Mouse (Mus musculus) embryonic facial prominence, embryonic 13.5 days (tissue): ENCODE measurements around the gene Rad51b. TPM values are rescaled to one million over a fixed set of nuclear protein-coding genes. Genes with fewer than 3 reads are reported as not detected.

Experiments used
- ATAC-seq: fragments of 200-750 bp; cut with Nextera tagmentation; 2 replicates; pipeline ENCODE4 v1.8.0; 2017; ENCODE audit warnings: low read depth; ENCODE audit not compliant: insufficient number of reproducible peaks, insufficient read depth, low FRiP score, low TSS enrichment
- H3K27ac ChIP-seq: fragments of 300-500 bp; sonication (generic); 2 replicates; pipeline ENCODE4 v1.5.1; 2015; ENCODE audit warnings: moderate library complexity, mild to moderate bottlenecking, inconsistent platforms
- H3K27me3 ChIP-seq: fragments of 300-500 bp; sonication (generic); 2 replicates; pipeline ENCODE4 v1.6.1; 2015; ENCODE audit warnings: mild to moderate bottlenecking, inconsistent platforms
- H3K36me3 ChIP-seq: fragments of 300-500 bp; sonication (generic); 2 replicates; pipeline ENCODE4 v1.6.1; 2015; ENCODE audit warnings: mild to moderate bottlenecking, inconsistent platforms
- H3K4me1 ChIP-seq: fragments of 300-500 bp; sonication (generic); 2 replicates; pipeline ENCODE4 v1.6.1; 2015; ENCODE audit warnings: inconsistent platforms
- H3K4me2 ChIP-seq: fragments of 300-500 bp; sonication (generic); 2 replicates; pipeline ENCODE4 v1.6.1; 2015; ENCODE audit warnings: moderate library complexity, mild to moderate bottlenecking, inconsistent platforms
- H3K4me3 ChIP-seq: fragments of 300-500 bp; sonication (generic); 2 replicates; pipeline ENCODE4 v1.5.1; 2015; ENCODE audit warnings: mild to moderate bottlenecking, inconsistent platforms
- H3K9ac ChIP-seq: fragments of 300-500 bp; sonication (generic); 2 replicates; pipeline ENCODE4 v1.6.1; 2015; ENCODE audit warnings: mild to moderate bottlenecking, inconsistent platforms
- H3K9me3 ChIP-seq: fragments of 300-500 bp; sonication (generic); 2 replicates; pipeline ENCODE4 v1.6.1; 2016; ENCODE audit warnings: inconsistent platforms
- WGBS: fragments of 180-500 bp; shearing (Covaris S2); methylation state at CpG from one replicate; pipeline ENCODE4 v1.1.7; 2015; ENCODE audit warnings: mixed read lengths; 5-methylcytosine and 5-hydroxymethylcytosine counted together
- polyA plus RNA-seq: library from polyadenylated mRNA; unstranded; fragments of >200 nt; fragmentation: Nextera tagmentation; extraction: Ambion mirVana; gene quantifications from 2 replicates; pipeline ENCODE4 v1.2.1, GENCODE M21; 2015

Gene Rad51b
- polyA plus RNA-seq, 1 experiment from 2014 or later: 8.8 TPM

DNA sequence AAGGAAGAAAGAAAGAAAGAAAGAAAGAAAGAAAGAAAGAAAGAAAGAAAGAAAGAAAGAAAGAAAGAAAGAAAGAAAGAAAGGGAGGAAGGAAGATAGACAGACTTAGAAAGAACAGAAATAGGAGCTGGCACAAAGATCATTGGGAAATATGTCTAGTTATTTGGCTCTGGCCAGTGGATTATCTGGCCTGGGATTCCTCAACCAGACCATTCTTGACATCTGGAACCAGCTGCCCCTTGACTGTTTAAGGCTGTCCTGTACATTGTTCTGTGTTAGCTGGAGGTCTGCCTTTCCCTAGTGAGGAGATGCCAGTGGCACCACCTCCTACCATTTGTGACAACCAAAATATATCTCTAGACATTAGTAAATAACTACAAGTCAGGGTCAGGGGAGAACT is 441.6 kb downstream of the Rad51b start:
- no peak overlapping the region for H3K4me2 ChIP-seq
- no peaks in the 10 kb centered on the region for H3K9me3 ChIP-seq
- H3K4me3 ChIP-seq: no peak overlapping the region
- no peaks in the 10 kb centered on the region for H3K27me3 ChIP-seq
- peaks cover 21% of the 10 kb centered on the region for H3K4me1 ChIP-seq
- H3K9ac ChIP-seq: no peak overlapping the region
- H3K36me3 ChIP-seq: no peaks in the 10 kb centered on the region
- no peak for ATAC-seq
- H3K27ac ChIP-seq: no peak overlapping the region

DNA sequence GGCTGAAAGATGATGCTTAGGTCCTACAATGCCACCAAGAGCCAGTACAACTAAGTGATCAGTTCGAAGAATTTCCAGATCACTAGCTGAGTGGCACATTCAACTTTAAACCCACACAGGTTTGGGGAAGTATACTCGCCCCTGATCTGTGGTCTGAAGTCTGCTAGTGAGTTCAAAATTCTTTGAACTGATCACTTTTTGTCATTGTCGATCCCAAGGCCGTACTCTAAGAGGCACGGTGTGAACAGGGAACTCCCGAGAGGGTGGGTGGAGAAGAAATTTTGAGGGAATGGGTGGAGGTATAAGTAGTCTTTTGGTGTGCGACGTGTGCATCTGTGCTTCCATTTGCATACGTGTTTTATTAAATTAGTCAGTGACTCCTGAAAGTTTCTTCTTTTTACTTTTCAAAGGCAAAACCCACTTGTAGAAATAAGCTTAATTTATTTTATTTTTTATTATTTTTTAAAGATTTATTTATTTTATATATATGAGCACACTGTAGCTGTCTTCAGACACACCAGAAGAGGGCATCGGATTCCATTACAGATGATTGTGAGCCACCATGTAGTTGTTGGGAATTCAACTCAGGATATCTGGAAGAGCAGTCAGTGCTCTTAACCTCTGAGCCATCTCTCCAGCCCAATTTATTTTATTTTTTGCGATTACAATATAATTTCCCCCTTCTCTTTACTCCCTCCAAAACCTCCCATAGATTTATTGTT is 443.0 kb downstream of the Rad51b start:
- no peak for ATAC-seq
- Histone ChIP-seq H3K9me3 (no peaks in the 10 kb centered on the region), H3K27ac (no peak overlapping the region), H3K27me3 (no peaks in the 10 kb centered on the region), H3K4me3 (no peak overlapping the region), H3K36me3 (no peaks in the 10 kb centered on the region), H3K9ac (no peak overlapping the region), H3K4me2 (no peak overlapping the region), H3K4me1 (peaks cover 22% of the 10 kb centered on the region)
- WGBS: 90% methylated on average over 11 of the region's 11 CpGs

DNA sequence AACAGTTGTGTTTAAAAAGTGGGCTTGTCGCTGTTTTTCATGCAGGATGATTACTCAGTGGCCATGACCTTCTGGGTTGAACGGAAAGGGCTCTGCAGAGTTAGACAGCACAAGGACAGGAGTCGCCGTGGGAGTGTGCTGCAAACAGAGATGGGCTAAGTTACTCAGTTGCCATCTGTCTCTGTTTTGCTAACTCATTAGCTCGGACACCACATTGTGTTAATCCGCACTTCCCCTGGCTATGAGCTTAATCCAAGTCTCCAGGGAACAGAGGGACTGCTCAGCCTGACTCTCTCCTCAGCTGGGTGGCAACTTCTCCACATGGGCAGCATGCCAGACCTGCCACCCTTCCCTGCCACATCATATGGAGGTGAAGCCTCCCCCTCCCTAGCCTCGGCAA is 445.1 kb downstream of the Rad51b start:
- ATAC-seq: no peak
- 41% methylated on average over 7 of the region's 7 CpGs for WGBS
- H3K27ac ChIP-seq: peak overlapping the region; percentile 34; the same call in 1 of the 2 replicates

DNA sequence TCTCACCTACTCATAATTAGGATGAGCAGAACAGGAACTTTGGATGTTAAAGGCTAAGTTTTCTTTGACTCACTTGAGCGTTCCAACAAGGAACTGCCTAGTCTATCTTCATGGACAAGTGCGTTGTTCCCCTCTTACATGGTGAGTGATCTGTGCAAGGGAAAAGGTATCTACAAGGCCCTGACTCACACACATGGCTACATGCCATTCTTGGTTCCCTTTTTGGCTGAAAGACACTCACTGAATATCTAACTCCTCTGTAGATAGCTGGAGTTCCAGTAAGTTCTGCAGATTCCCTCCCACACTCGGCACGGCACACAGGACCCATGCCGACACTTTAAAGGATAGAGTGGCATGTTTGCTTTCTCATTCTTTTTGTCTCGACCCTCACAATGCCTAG is 447.0 kb downstream of the Rad51b start:
- H3K27ac ChIP-seq: no peak overlapping the region
- no peak overlapping the region for H3K4me3 ChIP-seq
- no peak for ATAC-seq
- H3K4me1 ChIP-seq: peaks cover 36% of the 10 kb centered on the region
- H3K9me3 ChIP-seq: no peaks in the 10 kb centered on the region
- H3K9ac ChIP-seq: no peak overlapping the region
- 92% methylated on average over 6 of the region's 6 CpGs for WGBS
- no peaks in the 10 kb centered on the region for H3K27me3 ChIP-seq
- H3K4me2 ChIP-seq: no peak overlapping the region
- H3K36me3 ChIP-seq: no peaks in the 10 kb centered on the region

More for the DNA sequence above, 445.1 kb downstream of the Rad51b start:
- H3K36me3 ChIP-seq: no peaks in the 10 kb centered on the region
- no peak overlapping the region for H3K4me2 ChIP-seq
- H3K9ac ChIP-seq: no peak overlapping the region
- H3K27me3 ChIP-seq: no peaks in the 10 kb centered on the region
- H3K4me3 ChIP-seq: no peak overlapping the region
- peaks cover 28% of the 10 kb centered on the region for H3K4me1 ChIP-seq
- no peaks in the 10 kb centered on the region for H3K9me3 ChIP-seq

DNA sequence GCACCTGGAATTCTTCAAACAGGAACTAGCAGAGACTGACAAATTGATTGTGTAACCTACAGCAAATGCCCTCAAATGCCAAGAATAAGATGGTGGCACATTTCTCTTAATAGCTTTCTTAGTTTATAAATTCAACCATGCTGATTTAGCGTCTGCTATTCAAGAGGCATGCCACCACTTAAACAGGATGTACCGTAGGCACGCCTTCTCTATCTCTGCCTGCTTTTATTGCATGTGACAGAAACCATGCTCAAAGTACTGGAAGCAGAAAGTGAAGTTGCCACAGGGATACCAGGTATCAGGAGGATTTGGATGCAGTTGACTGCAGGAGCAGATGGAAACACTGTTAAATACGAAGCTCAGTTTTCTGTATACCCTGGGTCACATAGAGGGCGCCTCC is 448.1 kb downstream of the Rad51b start:
- Histone ChIP-seq H3K36me3 (no peaks in the 10 kb centered on the region), H3K27ac (peak overlapping the region; percentile 24), H3K4me3 (no peak overlapping the region), H3K4me2 (no peak overlapping the region), H3K27me3 (no peaks in the 10 kb centered on the region), H3K9ac (no peak overlapping the region), H3K4me1 (peaks cover 47% of the 10 kb centered on the region), H3K9me3 (no peaks in the 10 kb centered on the region)
- ATAC-seq: no peak
- WGBS: 75% methylated on average over 5 of the region's 5 CpGs

DNA sequence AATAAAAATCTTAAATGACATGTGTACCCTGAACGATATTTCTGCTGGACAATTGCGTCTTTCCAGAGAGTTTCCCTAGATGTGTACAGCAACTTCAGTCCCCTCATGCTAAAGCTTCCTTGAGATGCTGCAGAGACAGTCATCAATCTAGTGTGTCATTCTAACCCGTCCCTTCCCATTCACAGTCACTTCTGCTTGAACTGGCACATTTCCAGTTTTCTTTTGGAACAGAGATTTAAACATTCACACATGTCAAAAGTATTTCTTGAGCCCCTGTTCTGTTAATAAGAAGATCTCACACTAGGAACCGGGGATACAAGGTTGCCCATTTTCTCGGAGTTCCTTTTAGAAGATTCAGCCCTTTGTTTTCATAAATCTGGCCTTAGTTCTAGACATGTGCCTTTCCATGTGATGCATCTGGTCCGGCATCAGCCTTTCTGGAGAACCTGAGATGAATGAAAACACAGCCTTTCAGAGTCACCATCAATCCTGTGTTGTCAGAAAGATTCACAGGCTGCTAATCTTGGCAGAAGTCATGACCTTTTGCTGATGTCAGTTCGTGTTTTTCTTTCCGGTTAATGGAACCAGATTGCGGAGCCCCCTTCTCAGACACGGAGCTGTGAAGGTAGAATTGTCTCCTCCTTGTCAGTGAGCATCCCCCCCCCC is 448.9 kb downstream of the Rad51b start:
- Histone ChIP-seq H3K9me3 (no peaks in the 10 kb centered on the region), H3K27ac (peak overlapping the region; percentile 24; the same call in 1 of the 2 replicates), H3K4me3 (no peak overlapping the region), H3K4me1 (peaks cover 55% of the 10 kb centered on the region), H3K27me3 (no peaks in the 10 kb centered on the region), H3K9ac (no peak overlapping the region), H3K4me2 (no peak overlapping the region), H3K36me3 (no peaks in the 10 kb centered on the region)
- ATAC-seq: no peak
- 30% methylated on average over 10 of the region's 10 CpGs for WGBS

DNA sequence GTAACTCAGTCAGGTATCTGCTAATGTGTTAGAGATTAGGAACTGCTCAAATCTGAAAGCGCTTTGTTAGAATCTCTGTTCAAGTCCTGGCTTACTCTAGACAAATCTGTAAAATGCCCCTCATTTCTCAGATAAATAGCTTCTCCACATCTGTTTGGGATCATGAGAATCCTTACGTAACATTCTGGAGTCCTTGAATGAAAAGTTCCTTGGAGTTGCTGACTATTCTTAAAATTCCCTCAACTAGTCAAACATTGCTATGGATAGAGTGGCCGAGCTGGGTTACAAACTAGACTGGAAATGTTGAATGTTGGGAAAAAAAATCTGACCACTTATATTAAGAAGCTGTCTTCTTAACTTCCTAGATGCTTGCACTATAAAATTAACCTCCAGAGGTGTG is 450.5 kb downstream of the Rad51b start:
- no peak for ATAC-seq

DNA sequence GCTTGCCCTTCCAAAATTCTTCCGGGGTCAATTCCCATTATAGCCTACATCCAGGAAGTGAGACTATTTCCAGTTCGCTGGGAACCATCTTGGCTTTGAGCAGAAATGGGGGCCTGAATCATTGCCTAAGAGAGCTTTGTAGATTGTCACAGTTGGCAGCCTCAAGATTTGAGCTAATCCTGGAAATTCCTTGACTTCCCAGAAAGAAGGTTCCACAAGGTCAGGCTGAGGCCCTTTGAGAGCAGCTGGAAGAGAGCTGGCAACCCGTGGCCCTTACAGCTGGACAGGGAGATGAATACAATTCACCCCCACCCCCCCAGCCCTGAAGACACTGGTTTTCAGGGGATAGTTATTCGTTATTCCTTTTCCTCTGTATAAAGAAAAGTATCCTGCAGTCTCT is 451.8 kb downstream of the Rad51b start:
- H3K4me3 ChIP-seq: no peak overlapping the region
- no peak overlapping the region for H3K27ac ChIP-seq
- 49% methylated on average over 4 of the region's 4 CpGs for WGBS
- no peak overlapping the region for H3K4me2 ChIP-seq
- no peak overlapping the region for H3K9ac ChIP-seq
- H3K27me3 ChIP-seq: no peaks in the 10 kb centered on the region
- H3K4me1 ChIP-seq: peaks cover 61% of the 10 kb centered on the region
- H3K9me3 ChIP-seq: no peaks in the 10 kb centered on the region
- H3K36me3 ChIP-seq: no peaks in the 10 kb centered on the region
- no peak for ATAC-seq

More for the DNA sequence above, 450.5 kb downstream of the Rad51b start:
- H3K27ac ChIP-seq: no peak overlapping the region
- WGBS: 70% methylated on average over 3 of the region's 3 CpGs
- H3K9ac ChIP-seq: no peak overlapping the region
- H3K27me3 ChIP-seq: no peaks in the 10 kb centered on the region
- H3K4me2 ChIP-seq: no peak overlapping the region
- H3K4me1 ChIP-seq: peaks cover 64% of the 10 kb centered on the region
- no peak overlapping the region for H3K4me3 ChIP-seq
- H3K36me3 ChIP-seq: no peaks in the 10 kb centered on the region
- H3K9me3 ChIP-seq: no peaks in the 10 kb centered on the region

DNA sequence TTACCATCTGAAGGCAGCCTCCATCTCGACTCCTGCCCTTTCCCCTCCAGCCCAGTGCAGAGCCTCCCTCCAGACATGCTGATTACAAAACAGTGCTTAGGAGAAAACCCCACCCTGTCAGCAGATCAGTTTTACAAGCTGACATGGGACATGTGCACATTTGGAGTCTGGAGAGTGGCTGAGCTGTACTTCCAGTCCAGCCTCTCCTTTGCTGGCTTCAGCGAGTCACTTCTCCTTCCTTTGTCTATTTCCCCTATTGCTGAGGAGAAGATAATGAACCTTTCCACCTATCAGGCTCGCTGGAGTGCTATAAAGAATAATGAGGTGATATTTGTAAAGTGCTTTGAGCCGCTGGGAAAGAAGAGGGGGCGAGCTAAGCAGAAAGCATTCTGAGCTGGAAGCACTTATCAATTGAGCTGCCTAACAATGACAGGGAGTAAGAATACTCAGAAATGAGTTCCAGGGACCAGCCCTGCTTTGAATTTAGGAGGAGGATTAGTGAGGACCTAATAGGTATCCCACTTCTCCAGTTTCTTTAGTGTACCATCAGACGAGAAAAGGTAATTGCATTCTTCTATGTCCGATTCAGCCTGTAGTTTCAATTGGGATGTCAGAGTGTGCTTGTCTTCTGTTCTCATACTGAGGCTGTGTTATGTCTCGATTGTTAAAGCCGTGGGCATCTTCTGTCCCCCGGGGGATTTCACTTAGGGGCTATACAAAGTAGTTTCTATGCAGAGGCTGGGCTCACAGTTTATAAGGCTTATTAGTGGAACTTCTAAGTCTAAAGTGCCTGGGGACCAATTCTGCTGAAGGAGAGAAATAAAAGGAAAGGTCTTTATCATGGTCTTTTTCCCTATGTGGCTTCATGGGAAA is 453.4 kb downstream of the Rad51b start:
- no peak overlapping the region for H3K4me3 ChIP-seq
- WGBS: 18% methylated on average over 10 of the region's 10 CpGs
- no peaks in the 10 kb centered on the region for H3K36me3 ChIP-seq
- H3K27ac ChIP-seq: peak overlapping the region; percentile 48
- no peaks in the 10 kb centered on the region for H3K9me3 ChIP-seq
- ATAC-seq: no peak
- no peaks in the 10 kb centered on the region for H3K27me3 ChIP-seq
- H3K9ac ChIP-seq: 0 out of 2 replicates have a peak overlapping the region, but pooled peaks have one; percentile 7
- peaks cover 60% of the 10 kb centered on the region for H3K4me1 ChIP-seq
- peak overlapping the region; percentile 2 for H3K4me2 ChIP-seq

DNA sequence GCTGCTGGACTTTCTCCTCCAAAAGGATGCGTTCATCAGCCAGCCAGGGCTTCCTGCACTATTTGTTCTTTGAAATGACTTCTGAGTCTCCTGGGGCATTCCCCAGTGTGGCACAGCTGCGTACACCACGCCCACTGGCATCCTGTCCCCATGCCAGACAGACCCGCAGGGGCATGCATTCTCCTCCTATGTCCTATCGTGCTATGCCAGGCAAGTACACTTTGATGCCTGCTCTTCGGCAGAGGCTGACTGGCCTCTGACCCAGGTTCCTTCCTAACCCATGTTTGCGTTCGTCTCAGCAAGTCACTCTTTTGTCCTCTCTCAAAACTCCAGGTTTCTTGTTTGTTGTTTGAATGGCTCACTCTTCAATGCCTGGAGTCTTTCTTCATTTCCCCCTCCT is 454.7 kb downstream of the Rad51b start:
- H3K27ac ChIP-seq: peak overlapping the region; percentile 48; the same call in 1 of the 2 replicates
- peaks cover 59% of the 10 kb centered on the region for H3K4me1 ChIP-seq
- H3K36me3 ChIP-seq: no peaks in the 10 kb centered on the region
- H3K4me3 ChIP-seq: no peak overlapping the region
- ATAC-seq: no peak
- 28% methylated on average over 8 of the region's 8 CpGs for WGBS
- H3K9ac ChIP-seq: peak overlapping the region; percentile 36; the same call in 1 of the 2 replicates
- no peaks in the 10 kb centered on the region for H3K9me3 ChIP-seq
- H3K27me3 ChIP-seq: no peaks in the 10 kb centered on the region
- H3K4me2 ChIP-seq: no peak overlapping the region

DNA sequence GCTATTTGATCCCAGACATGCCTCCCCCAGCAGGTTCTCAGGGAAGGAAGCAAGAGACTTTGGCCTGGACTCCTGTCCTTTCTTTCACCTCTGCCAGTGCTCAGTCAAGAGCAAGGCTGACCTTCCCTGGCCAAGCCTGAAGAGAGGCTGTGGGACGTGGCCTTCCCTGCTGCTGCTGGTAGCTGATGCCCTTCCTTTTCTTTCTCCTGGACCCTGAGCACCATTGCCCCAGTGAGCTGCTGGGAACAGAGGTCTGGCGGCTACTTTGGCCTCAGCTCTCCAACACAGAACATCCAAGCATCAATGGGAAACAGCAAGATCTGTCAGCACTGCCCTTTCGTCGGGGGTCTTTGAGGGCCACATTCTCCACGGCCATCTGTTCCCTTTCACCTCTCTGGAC is 455.1 kb downstream of the Rad51b start:
- Histone ChIP-seq H3K36me3 (no peaks in the 10 kb centered on the region), H3K4me2 (no peak overlapping the region), H3K27me3 (no peaks in the 10 kb centered on the region), H3K27ac (peak overlapping the region; percentile 48; the same call in 1 of the 2 replicates), H3K4me3 (no peak overlapping the region), H3K4me1 (peaks cover 60% of the 10 kb centered on the region), H3K9ac (0 out of 2 replicates have a peak overlapping the region, but pooled peaks have one; percentile 36), H3K9me3 (no peaks in the 10 kb centered on the region)
- WGBS: 44% methylated on average over 5 of the region's 5 CpGs
- no peak for ATAC-seq
